Mouse (Mus musculus) thymus, postnatal 14 days (tissue): ENCODE measurements around the gene Cd8a.

Experiments
- DNase-seq: peaks from one replicate; pipeline ENCODE4 v3.0.0; 2021

Gene Cd8a

GRCm38 (mm10) chr6:71373249-71373775 lies at the start of gene Cd8a:
Gene Cd8a (plus strand): TSS chr6:71373427.
- DNase-seq, result peak; percentile 95

DNA sequence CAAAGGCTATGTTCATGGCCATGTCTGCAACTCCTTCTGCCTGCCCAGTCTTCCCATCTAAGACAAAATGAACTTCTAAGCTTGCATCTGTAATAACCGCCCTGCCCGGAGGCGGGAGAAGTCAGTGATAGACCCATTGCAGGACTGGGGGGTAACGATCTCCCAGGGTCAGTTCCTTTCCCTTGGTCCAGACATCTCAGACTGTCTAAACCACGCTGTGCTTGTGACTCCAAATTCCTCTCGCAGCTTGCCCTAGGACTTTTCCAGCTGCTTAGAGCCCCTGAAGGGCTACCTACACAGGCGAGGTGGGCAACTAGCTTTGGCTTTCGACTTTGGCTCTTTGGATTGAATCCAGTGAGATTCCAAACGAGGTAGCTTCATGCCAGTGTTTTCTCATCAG lies 48.4 kb upstream of the Cd8a start:
- no peak for DNase-seq

GRCm38 (mm10) chr6:71329881-71330280 lies 43.3 kb upstream of the Cd8a start:
- peak; percentile 56 for DNase-seq

- DNase-seq, result peak; percentile 62
Observed at GRCm38 (mm10) chr6:71330486-71330885, 42.7 kb upstream of the Cd8a start.

DNA sequence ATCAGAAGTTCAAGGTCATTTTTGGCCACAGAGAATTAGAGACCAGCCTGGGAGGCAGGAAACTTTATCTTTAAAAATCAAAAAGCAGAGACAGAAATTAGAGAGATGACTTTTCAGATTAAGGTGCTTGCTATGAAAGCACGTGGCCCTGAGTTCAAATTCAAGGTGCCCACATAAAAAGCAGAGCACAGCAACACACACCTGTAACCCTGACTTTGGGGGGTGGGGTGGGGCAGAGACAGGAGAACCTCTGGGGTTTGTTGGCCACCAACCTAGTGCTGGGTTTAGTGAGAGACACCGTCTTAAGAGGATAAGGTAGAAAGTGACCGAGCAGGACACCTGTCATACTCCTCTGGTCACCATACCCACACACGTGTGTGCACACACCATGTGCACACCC lies 41.7 kb upstream of the Cd8a start:
- peak; percentile 79 for DNase-seq

- DNase-seq, result peak; percentile 68
Observed at GRCm38 (mm10) chr6:71332236-71332965, 40.8 kb upstream of the Cd8a start.

- peak; percentile 73 for DNase-seq
Observed at GRCm38 (mm10) chr6:71333031-71333430, 40.2 kb upstream of the Cd8a start.

- DNase-seq, result peak; percentile 80
Observed at GRCm38 (mm10) chr6:71333578-71334273, 39.5 kb upstream of the Cd8a start.

DNA sequence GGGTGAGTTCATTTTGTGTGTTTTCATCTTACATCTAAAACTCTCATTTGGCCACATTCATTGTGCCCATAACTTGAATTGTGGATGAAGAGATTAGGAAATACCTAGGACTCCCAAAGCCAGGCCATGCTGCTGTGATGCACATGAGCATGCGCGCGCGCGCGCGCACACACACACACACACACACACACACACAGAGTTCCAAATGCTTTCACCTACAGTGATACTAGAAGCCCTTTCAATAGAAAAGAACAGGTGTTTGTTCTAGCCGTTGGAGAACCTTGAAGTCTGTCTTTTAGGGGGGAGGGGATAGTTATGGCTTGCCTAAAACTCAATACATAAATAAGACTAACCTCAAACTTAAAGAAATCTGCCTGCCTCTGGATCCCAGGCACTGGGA lies 35.6 kb upstream of the Cd8a start:
- peak; percentile 81 for DNase-seq

DNA sequence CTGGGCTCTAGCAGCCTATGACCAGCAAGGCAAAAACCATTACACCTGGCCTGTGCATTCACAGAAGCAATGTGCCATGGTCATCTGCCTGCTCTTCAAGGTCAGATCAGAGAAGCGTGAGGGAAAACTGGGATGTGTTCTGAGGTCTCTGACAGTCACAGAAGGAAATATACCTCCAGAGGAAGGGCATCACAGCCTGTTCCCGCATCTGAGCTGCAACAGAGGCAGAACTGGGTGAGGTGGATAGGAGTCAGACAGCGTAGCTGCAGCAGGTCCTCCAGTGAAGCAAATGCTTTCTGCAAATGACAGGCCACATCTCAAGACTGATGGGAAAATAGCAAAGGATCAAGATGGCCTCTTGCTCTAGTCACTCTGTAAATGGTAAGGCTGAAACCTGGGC lies 34.3 kb upstream of the Cd8a start:
- DNase-seq, result peak; percentile 54

GRCm38 (mm10) chr6:71339351-71339750 lies 33.9 kb upstream of the Cd8a start:
- peak; percentile 79 for DNase-seq

DNA sequence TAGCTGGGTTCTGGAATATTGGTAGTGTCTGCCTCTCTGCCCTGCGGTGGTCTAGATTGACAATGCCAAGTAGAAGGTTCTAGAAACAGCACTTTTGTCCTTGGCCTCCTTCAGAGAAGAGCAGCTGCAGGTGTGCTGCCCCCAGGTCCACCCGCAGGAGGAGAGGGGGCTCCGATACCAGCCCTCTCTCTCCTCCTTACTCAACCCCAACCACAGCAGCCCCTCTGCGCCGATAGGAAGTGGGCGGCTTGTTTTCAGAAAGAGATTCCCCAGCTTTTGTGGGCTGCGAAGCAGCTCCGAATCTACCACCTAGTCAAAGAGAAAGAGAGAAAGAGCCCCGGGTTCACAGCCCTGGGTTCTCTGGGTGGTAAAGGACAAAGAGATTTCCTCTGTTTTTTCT lies 32.0 kb upstream of the Cd8a start:
- DNase-seq, result peak; percentile 92

DNA sequence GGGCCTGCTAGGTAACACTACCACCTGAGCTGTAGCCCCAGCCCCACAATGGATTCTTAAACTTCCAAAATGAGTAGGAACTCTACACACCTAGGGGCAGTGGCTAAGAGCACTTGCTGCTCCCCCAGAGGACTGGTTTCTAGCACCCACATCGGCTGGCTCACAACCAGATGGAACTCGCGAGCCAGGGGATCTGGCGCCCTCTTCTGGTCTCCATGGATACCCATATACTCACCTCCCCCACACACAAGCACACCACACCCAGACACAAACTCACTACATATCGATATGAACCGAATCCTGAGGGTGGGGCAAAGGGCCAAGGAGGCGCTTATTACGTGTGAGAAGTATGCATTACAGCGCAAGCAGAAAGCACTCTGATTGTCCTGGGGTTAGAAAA lies 25.2 kb upstream of the Cd8a start:
- DNase-seq, result peak; percentile 38

DNA sequence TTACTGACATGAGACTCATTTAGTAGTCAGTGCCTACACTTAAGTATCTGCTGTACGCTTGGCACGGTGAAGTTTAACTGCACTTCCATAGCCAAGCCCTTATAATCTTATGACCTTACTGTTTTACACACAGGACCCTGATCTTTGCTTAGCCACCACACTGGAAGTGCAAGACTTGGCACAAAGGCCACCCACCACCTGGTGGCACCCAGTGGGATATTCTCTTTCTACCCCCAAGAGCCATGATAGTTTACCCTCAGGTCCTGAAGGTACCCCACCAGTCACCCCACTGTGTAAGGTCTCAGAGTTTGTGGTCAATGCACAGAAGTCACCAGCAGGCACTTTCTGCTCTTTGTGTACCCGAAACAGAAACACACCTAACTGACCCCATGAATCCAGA lies 22.0 kb upstream of the Cd8a start:
- DNase-seq, result peak; percentile 87

- DNase-seq, result peak; percentile 56
Observed at GRCm38 (mm10) chr6:71352201-71352600, 21.0 kb upstream of the Cd8a start.

- peak; percentile 61 for DNase-seq
Observed at GRCm38 (mm10) chr6:71352866-71353427, 20.3 kb upstream of the Cd8a start.

- DNase-seq, result peak; percentile 90
Observed at GRCm38 (mm10) chr6:71353722-71354121, 19.5 kb upstream of the Cd8a start.

GRCm38 (mm10) chr6:71357493-71357892 lies 15.7 kb upstream of the Cd8a start:
- peak; percentile 74 for DNase-seq

GRCm38 (mm10) chr6:71360221-71360620 lies 13.0 kb upstream of the Cd8a start:
- DNase-seq, result no peak

DNA sequence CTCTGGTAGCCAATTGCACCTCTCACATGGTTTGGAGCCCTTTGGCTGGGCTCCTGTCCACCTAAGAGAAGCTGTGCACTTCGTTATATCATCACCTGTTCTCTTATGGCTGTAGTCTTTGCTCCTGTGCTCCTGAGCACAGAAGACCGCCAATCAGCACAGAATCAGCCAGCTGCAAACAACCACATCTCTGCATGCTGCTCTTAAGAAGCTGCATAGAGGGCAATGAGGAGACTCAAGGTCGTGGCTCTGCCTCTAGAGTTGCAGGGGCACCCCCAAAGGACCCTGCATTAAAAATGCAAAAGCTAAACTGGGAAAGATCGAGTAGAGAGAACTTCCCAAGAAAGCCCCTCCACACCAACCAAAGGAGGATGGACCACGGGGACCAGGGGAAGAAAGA lies 12.5 kb upstream of the Cd8a start:
- peak; percentile 81 for DNase-seq

GRCm38 (mm10) chr6:71361156-71361670 lies 12.0 kb upstream of the Cd8a start:
- DNase-seq, result peak; percentile 55

DNA sequence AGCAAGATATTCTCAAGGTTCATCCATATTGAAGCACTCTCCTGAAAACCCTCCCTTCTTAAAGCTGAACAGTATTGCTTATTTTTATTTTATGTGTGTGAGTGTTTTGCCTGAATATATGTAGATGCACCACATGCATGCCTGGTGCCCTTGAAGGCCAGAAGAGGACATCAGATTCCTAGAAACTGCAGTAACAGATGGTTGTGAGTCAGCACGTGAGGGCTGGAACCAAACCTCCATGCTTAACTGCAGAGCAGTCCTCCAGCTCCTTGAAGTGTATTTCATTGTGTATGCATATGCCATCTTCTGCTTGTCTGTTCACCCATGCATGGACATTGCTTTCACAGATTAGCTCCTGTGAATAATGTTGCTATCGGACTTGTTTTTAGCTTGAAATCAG lies 9.2 kb upstream of the Cd8a start:
- peak; percentile 23 for DNase-seq

- DNase-seq, result peak; percentile 91
Observed at GRCm38 (mm10) chr6:71369416-71369815, 3.8 kb upstream of the Cd8a start.
